Mouse (Mus musculus): ENCODE measurements around the gene Pnpla5.
"Not testable (repeated sequence)": the region's sequence is repeated elsewhere in the genome, so short reads cannot be mapped to it uniquely, and the experiment has no call there.

The Pnpla5 gene

DNA sequence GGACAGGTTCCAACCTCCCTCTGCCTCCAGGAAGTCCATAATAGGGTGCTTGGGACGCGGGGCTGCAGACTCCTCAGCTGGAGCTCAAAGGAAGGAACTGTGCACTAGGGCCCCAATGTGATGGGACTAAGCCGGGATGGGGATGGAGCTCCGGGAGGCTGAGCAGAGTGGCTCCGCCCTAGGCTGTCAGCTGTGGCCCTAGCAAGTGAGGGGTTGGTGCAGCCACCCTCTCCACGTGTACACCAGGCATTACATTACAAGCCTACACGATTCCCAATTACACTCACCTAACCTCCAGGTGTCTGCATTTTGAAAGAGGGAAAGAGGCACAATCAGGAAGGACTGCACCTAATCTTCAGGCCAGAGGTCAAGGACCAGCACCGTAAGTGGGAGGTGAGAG lies at the start of gene Pnpla5:
Gene Pnpla5 (minus strand): TSS at position 101 of the 400 bp plus-strand sequence.
- DNase-seq, result no peak

DNA sequence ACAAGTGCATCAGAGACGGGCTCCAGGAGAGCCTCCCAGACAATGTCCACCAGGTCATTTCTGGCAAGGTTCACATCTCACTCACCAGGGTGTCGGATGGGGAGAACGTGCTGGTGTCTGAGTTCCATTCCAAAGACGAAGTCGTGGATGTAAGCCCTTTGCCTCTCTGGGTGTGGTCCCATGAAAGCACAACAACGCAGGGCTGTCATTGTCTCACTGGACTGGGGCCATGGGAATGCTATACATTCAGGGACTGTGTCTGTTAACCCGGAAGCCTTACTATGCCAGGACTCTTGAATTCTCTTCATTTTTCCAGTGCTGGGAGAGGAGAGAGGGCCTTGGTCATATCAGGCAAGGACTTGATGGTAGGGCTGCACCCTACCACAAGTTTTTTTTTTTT lies 48.2 kb upstream of the Pnpla5 start:
- DNase-seq, result no peak

DNA sequence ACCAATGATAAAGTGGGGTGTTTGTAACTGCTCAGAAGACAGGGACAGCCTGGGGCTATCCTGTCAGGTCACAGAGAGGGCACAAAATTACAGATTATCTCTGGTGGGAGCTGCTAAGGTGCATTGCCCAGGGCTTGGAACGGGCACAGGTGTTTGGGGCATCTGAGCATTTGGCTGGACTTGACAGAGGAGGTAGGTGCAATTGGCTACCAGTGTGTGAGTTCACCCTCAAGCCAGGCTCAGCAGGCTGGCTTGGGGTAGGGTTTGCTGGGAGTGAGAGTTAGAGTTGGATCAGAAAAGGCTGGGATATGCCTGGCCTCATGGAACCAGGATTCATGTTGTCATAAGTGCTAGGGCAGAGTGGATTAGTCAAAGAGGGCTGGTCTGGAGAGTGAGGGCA lies 46.5 kb upstream of the Pnpla5 start:
- DNase-seq, result no peak

DNA sequence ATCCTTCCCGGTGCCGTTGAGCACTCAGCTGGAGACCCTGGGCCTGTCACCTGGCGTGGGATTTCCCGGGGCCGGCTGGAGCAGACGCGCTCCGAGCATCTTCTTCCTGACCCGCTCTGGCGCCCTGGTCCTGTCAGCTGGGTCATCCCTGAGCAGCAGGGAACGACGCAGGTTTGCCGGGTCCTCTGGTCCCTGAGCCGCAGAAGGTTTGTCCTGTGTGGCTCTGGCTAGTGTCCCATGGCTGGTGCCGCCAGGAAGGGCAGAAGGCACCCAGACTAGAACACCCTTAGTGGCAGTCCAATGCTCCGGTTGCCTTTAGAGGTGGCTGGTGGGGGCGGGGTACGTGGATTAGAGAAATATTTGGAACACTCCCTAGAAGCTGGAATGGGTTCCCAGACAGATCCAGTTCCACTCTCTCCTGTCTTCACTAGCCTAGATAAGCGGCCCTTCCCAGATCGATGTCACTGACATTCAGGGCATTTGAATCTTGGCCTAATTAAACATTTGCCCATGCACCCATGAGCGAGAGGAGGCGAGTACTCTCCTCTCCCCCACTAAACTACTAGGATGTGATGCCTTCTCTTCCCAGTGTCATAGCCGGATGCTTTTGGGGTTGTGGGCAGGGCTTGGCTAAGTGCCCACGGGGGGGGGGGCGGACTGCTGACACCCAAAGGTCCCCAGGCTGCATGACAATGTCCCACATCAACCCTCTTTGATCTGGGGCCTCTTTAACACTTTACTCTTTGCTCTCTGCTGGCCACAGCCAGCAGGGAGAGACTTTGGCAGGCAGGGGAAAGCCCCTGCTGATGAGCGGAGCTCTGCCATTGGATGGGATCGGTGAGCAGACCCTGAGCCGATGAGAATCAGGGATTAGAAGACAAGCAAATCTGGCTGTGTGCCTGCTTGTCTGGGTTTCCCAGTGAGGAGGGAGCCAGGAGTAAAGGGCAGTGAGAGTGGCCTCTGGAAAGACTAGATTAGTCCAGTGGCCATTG lies 45.5 kb upstream of the Pnpla5 start:
- peak; percentile 61 to 68 for DNase-seq

DNA sequence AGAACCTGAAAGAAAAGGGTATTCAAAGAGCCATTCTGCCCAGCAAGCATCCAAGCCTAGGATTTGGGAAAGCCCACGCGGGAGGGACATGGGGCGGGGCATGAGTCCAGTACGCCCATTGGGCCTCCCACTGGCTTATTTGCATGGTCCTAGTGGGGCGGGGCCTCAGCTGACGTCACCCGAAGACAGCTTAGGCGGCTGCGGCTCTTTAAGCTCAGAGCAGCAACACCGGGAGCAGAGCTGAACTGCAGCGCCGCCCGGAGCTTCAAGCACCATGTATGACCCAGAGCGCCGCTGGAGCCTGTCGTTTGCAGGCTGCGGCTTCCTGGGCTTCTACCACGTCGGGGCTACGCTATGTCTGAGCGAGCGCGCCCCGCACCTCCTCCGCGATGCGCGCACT lies 44.6 kb upstream of the Pnpla5 start, which contains the start of gene Pnpla3:
Gene Pnpla3 (plus strand): TSS at position 238 of the 400 bp plus-strand sequence.
- DNase-seq, result peak; percentile 98

DNA sequence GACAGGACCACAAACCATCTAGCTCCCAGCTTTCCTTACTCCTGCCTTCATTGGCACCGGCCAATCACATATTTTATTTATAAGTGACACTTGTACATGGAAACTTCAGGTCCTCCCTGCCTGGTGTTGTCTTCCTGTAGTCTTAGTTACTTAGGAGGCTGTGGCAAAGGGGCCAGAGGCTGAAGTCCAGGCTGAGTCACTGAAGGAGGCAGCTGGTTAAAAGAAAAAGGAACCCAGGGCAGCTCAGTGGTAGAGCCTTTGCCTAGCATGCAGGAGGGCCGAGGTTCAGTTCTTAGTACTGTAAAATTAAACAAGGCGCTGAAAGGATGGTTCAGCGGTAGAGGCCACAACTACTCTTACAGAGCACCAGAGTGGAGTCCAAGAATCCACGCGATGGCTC lies 43.8 kb upstream of the Pnpla5 start:
- DNase-seq, result no peak

DNA sequence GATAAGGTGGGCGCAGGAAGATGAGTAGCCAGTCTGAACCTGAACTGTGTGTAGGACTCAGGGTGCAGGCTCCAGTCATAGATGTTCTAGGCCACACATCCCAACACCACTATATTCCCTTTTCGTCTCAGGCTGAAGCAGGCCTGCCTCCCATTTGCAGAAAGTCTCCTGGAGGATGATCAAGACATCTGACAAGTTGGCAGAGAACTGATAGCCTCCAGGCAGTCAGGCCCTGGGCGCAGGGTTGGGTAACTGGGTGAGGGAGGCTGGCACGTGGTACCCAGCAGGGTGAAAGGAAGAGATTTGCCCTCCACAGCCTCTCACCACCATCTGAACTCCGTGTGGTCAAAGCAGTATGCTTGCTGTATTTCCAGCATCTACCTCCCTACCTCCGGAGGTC lies 38.9 kb upstream of the Pnpla5 start:
- DNase-seq, result no peak

DNA sequence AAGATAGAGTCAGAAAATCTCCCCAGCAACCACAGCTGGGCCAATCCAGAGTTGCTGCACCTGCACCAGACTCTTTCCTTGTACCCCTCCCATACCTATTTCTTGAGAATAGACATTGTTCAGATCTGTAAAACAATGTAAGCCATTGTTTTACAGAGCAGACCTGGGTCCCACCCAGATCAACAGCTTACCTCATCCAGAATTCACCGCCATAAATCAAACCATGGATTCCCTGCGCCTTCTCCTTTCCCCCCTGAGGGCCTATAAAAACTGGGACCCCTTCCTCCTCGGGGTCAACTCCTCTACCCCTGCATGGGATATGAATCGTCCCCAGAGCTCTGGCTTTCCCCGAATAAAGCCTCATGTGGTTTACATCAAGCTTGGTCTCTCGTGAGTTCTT lies 34.6 kb upstream of the Pnpla5 start:
- not testable (repeated sequence) for DNase-seq

DNA sequence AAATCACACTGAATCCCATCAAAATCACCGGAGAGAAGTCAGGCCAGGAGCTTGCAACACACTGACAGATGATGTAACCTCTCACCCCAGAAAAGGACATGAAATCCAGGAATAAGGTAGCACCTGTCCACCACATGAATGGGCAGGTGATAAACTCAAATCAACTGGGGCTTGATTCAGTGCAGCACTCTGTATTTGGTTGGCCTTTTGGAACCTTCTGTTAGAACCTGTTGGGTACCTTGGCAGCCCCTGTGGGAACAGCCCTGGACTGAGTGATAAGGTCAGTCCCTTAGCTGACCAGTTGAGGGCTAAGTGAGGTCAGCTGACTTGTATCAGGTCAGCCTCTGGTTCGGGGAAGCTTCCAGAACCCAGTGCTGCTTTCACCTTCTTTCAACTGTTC lies 33.2 kb upstream of the Pnpla5 start:
- no peak for DNase-seq

DNA sequence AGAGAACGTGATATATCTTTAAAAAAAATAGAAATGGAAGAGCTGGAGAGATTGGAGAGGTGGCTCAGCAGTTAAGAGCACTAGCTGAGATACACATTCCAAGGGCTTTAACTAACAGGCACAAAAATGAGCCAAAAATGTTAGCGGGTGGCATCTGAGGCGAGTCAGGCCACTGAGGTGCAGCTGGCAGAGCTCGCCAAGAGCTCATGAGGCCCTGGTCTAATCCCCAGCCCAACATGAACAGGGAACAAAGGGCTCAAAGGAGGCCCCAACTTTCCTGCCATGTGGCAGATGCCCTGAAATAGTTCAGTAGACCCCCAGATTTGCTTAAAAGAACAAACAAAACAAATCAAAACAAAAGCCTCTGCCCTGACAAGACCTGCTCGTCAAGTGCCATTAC lies 18.0 kb upstream of the Pnpla5 start:
- no peak for DNase-seq

DNA sequence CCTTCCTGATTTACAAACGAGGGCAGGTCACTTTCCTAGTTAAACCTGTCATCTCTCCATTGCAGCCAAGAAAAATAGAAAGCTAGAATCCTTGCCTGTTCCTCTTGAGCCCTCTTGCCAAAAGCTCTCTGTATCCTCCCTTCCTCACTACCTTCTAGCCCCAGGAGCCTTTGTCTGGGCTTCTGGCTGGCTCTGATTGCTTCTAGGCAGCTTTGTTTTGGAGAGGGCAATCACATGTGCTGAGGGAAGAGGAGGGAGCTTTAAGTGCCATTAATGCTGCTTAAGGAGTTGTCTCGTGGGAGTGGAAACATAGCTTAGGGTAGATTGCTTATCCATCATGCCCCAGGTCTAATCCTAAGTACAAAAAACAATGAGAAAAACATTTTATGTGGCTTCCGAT lies 17.1 kb upstream of the Pnpla5 start:
- DNase-seq, result no peak

DNA sequence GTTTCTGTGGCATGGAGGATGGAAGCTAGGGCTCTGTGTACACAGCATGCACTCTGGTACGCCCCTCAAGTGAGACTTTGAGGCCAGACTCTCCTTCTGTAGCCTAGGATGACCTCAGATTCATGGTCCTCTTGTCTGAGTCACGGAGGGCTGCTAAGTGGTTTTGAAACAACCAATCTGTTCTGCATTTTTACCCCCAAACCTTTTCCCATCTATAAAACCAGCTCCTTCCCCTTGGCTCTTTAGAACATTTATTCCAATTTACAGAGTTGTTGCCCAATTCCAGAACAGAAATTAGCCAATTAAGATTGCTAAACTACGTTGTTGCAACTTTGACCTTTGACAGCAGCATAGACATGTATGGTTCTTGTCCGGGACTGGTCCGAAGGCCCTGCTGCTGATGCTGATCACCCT lies 16.6 kb upstream of the Pnpla5 start:
- DNase-seq, result no peak

DNA sequence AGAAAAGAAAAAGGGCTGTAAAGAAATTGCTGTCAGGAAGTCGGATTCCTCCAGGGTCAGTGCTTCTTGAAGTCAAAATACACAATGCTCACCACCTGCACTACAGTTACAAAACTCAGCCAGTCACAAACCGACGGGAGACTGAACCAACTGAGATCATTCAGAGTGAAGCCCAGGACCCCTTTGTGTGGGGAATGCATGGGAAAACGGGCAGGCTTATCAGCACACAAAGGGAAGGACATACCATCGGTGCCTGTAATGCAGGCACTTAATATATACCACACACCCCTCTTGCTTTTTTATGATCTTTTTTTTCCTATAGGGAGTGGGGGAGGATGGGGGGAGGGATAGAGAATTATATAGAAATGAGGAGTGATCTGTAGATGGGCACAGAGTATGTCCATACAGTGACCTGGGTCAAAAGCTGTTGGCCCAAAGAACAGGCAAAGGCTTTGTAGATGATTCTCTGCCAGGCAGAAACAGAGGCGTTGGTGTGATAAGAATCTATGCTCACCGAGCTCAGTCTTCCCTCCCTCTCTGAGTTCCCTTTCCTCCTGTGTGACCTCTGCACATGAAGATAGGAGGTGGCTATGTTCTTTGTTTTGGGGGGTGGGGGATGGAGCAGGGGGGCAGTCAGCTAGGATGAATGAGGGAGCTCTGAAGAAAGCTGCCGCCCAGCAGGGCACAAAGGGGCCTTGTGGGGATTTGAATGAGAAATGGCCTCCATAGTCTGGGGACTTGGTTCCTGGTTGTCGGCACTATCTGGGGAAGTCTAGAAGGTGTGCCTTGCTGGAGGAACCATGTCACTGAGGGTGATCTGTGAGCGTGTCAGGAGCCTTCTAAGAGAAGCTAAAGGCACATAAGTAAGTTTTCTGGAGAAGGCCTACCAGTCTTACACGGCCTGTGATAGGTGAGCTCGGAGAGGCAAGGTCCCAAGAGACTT lies 13.8 kb upstream of the Pnpla5 start:
- no peak for DNase-seq

DNA sequence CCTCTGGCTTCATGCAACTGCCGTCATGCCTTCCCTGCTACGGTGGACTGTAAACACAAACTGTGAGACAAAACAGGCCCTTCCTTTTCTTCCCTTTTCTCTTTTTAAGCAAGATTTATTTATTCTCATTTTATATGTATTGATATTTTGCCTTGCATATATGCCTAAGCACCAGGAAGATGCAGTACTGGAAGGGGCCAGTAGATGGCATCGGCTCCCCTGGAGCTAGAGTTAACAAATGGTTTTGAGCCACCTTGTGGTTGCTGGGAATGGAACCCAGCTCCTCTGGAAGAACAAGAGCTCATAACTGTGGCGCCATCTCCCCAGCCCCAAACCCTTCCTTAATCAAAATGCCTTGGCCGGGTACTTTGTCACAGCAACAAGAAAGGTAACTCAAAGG lies 12.5 kb upstream of the Pnpla5 start:
- peak in 1 of 2 experiments; percentile 15 for DNase-seq

DNA sequence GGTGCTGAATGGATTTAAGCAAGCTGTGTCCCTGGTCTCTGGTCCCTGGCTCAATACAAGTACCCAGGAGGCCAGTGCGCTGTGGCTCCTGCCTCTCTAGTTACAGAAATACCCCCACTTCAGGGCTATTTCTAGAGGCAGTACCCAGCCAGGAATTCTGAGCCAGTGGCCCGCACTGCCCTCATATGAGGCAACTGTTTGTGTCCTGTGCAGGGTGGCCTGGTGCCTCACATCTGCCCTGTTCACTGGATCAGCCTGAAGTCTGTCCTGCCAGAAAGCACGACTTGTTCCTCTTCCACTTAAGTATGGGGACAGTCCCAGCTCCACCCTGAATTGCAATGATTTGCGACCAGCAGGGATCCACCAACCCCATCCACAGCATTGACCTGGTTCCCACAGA lies 10.5 kb upstream of the Pnpla5 start:
- DNase-seq, result no peak

DNA sequence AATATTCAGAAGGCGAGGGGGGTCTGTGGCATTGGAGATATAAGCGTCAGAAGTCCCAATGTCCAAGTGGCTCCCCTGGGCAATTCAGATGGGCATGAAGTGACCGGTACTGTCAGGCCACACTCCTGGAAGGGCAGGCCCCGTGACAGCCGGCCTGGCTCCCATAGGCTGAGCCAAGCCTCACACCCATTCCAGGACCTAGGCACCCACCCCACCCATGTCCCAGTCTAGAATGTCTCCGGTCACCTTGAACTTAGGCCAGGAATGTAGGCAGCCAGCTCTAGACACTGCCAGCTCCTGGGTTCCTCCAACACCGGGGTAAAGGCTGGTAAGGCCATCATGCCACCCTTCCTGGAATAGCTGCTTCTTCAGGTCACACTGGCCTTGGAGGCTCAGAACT lies 9.0 kb upstream of the Pnpla5 start:
- DNase-seq, result peak; percentile 13 to 41

DNA sequence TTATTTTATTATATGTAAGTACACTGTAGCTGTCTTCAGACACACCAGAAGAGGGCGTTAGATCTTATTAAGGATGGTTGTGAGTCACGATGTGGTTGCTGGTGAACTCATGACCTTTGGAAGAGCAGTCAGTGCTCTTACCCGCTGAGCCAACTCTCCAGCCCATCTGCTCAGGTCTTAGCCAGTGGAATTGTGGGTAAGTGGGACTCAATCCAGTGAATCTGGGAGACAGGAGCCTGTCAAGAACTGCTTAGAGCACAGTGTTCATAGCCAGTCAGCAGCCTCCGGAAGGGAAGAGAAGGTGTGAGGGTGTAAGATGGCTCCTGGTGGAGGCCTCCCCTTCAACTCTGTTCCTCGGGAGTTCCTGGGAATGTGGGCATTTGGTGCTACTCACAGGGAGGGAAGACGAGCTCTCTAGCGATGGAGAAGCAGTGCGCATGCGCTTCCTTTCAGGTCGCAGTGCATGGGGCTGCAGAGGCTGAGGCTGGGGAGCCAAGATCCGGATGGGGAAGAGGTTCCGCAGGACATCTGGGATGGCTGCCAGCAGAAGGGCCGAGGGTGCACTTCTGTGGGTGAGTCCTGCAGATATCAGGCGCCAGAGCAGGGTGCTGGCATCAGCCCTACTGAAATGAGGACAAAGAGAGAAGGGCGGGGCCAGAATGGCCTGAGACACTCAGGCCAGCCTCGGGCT lies 8.3 kb upstream of the Pnpla5 start:
- DNase-seq, result peak; percentile 66 to 69

DNA sequence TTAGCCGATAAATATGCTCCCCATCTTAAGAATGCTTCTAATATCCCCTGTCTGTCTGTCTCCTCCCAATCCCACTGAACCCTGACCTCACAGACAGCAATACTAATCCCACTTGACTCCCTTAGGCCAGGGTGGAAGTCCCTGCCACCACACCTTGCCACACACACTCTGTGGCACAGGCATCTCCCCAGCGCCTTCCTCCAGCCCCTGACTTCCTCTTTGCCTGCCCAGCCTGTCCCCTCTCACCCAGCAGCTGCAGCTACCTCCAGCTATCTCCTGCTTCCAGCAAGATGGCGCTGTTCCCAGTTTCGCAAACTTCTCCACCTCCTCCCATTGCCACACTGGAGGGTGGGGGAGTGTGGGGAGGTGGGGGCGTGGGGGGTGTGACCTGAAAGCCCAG lies 3.9 kb upstream of the Pnpla5 start:
- DNase-seq, result no peak

DNA sequence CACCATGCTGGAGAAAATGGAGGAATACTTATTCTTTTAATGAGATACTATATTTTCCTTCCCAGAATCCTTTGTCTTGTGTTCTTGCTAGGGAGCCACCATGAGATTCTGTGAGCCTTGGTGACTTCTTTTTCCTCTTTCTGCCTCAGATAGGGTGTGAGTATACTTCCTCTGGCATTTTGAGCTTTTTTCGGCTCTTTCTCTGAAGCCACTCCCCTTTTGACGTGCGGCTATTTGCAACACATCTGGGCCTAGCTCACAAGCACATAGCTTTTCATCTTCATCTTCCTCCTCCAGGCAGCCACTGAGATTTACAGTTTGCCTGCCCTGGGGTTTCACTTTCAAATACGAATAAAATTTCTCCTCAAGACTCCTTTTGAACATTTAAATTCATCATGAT lies 3.5 kb upstream of the Pnpla5 start:
- no peak for DNase-seq

DNA sequence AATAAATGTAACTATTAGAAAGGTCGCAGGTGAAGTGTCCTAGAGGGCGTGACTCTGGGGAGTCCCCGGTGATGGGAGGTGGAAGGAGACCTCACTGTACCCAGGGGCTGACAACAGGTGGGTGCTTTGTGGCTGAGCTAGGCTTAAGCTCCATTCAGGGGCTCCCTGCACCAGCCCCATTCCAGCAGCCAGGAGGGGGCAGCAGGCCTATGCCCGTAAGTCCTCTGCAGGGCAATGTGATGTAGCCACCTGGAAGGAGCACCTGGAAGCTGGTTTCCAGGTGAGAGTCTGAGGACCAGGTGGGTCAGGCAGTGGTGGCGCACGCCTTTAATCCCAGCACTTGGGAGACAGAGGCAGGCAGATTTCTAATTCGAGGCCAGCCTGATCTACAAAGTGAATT lies 1.1 kb upstream of the Pnpla5 start:
- no peak for DNase-seq

DNA sequence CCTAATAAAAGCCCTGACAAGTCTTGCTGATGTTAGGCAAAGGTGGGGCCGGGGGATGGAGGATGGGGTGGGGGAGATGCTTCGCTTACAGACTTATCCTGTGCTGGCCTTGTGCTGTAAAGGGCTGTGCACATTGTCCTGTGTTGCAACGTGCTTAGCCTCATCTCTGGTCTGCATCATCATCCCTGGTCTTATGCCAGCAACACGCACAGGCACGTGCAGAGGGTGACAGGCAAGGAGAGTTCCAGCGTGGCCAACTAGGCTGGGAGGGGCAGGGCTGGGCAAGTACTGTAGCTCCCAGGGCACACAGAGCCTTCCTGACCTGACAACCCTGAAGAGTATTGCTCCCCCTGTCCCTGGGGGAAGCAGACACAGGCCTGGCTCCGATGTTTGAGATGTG lies 1.9 kb downstream of the Pnpla5 start:
- DNase-seq, result no peak

DNA sequence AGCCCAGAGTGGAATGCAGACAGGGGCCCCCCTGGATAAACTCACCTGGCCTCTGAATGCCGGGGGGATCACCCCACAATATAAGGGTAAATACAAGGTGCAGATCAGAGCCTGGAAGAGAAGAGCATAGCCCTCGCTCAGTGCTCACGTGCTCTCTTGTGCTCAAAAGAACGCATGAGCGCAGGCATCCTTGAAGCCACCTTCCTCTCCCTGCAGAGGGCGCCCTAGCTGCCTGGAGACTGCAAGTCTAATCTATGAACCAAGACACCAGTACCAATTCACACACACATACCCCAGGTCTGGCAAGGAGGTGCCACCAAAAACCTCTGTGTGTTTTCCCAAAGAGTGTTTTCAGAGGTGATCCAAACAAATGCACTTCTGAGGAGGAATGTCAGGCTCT lies 2.4 kb downstream of the Pnpla5 start:
- peak; percentile 48 to 50 for DNase-seq

DNA sequence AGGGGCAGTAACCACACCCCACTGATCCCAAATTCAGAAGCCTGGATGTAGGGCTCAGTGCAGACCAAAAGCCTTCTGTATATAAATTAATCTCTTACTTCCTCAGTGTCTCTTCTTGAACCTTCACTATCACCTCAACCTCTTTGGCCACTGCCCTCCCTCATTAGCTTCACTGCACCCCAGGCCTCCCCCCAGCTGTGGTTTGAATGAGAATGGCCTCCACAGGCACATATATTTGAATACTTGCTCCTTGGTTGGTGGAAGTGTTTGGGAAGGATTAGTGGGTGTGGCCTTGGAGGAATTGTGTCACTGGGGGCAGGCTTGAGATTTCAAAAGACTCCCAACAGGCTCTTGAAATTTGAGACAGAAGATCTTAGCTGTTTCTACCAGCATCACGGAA lies 6.5 kb downstream of the Pnpla5 start:
- no peak for DNase-seq
